Mouse (Mus musculus) small intestine, adult 2 months (tissue): ENCODE measurements around the gene Eif3c.

Experiments
- CTCF ChIP-seq: fragments of 200-500 bp; IDR thresholded peaks from 2 replicates; pipeline ENCODE4 v1.5.1; 2012; ENCODE audit warnings: low read depth, mild to moderate bottlenecking, control low read depth, inconsistent platforms, low read length, moderate library complexity, mixed read lengths; ENCODE audit not compliant: insufficient replicate concordance, insufficient read length; ENCODE audit errors: extremely low read depth
- POLR2A ChIP-seq: fragments of 200-500 bp; IDR thresholded peaks from 2 replicates; pipeline ENCODE4 v1.6.1; 2012; ENCODE audit warnings: low read depth, mild to moderate bottlenecking, control low read depth, inconsistent platforms, low read length, moderate library complexity

DNA sequence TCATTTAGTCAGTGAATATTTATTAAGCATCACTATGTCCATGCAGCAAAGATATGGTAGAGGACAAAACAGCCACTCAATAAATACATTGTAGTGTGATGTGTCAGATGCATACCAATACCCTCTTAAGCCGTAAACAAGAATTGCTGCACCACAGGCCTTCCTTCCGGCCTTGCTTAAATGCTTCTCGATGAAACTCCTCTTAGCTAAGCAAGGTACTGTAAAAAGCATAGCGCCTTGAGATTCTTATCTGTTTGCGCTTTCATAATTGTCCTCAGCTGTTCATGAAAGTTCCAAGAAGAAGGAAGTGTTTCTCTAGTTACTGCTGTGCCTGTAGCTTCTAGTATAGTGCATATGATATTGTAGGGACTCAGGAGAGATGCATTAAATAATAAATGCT, 40.4 kb upstream of the Eif3c start:
- TF ChIP-seq CTCF (no peak), POLR2A (no peak)
